Mouse (Mus musculus): ENCODE results near the gene B4galt5. TPM values are rescaled to one million over a fixed set of nuclear protein-coding genes. Genes with fewer than 3 reads are reported as not detected.

Gene B4galt5
- polyA plus RNA-seq, 1 experiment from 2014 or later, result 18.1 TPM

DNA sequence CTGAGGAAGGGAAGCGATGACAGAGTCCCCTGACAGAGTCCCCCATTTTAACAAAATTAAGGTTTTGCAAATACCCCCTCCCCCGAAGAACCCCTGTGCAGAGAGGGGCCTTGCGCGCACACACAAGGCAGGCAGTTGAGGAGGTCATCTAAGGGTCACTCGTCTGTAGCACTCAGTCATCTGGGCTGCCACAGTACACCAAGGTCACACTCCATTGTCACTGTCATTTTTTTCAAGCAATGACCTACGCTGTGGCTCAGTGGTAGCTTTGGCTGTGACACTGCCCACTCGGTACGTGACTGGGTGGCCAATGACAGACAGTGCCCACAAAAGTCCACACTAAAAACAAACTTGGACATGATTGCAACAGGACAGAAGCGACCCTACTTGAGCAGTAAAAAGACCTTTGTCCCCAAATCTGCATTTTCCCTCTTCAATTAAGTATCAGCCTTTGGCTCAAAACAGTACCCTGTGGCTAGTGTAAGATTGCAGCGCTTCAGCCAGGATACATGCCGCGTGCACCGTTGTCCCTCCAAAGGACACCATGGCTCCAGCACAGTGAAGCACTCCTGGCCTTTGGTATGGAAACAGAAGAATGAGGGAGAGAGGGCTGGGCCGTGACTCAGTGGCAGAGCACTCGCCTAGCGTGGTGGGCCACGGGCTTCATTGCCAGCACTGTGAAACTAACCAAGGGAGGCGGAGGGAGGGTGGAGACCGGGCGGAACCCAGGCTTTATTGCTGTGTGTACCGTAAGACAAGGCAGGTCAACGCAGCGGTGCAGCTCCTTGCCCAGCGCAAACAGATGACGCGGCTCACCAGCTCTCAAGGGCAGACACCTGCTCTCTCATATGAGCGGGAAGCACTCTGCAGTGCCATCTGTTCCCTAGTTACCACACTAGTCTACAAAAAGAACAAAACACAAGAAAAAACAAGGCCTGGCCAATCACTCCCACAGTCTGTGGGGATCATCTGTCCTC lies 50.0 kb downstream of the B4galt5 start:
- H3K36me3 ChIP-seq (ENCODE audit: control insufficient read depth, insufficient read depth, low read length), result peaks cover 10% of the 10 kb centered on the region; the same call in 1 of the 2 replicates
- ATAC-seq, result 0 out of 2 replicates have a peak, but pooled peaks have one; percentile 17
- no peaks in the 10 kb centered on the region for H3K9me3 ChIP-seq (replicated peaks; ENCODE audit: control insufficient read depth, low read length, poor library complexity, severe bottlenecking)
- H3K4me1 ChIP-seq (ENCODE audit: control insufficient read depth, insufficient read depth, low read length), result no peaks in the 10 kb centered on the region
- no peak overlapping the region for H3K27ac ChIP-seq (ENCODE audit: low read length)
- no peak overlapping the region for H3K4me3 ChIP-seq (ENCODE audit: low read depth, low read length)
- H3K9ac ChIP-seq (ENCODE audit: low read depth, low read length), result no peak overlapping the region
- H3K4me2 ChIP-seq (ENCODE audit: low read length), result no peak overlapping the region
- no peaks in the 10 kb centered on the region for H3K27me3 ChIP-seq (ENCODE audit: control insufficient read depth, insufficient read depth, low read depth, low read length)
- 77% methylated on average over 27 of the region's 27 CpGs for WGBS

DNA sequence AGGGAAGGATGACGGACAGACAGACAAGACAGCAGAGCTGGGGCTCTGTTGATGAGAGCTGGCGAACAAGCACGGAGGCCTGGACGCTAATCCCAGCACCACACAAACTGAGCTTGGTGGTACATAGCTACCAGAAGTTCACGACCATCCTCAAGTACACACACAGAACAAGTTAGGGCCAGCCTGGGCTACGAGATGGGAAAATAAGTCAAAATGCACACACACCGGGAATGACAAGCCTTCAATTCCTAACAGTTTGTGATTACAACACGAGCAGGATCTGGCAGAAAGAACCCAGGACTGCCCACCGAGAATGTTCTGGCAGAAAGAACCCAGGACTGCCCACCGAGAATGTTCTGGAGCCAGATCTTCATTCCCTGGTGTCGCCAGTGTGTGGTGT lies 51.0 kb downstream of the B4galt5 start:
- Histone ChIP-seq H3K9ac (ENCODE audit: low read depth, low read length) (no peak overlapping the region), H3K9me3 (replicated peaks; ENCODE audit: control insufficient read depth, low read length, poor library complexity, severe bottlenecking) (no peaks in the 10 kb centered on the region), H3K27me3 (ENCODE audit: control insufficient read depth, insufficient read depth, low read depth, low read length) (no peaks in the 10 kb centered on the region), H3K4me1 (ENCODE audit: control insufficient read depth, insufficient read depth, low read length) (no peaks in the 10 kb centered on the region), H3K36me3 (ENCODE audit: control insufficient read depth, insufficient read depth, low read length) (peaks cover 10% of the 10 kb centered on the region; the same call in 1 of the 2 replicates), H3K4me2 (ENCODE audit: low read length) (no peak overlapping the region), H3K4me3 (ENCODE audit: low read depth, low read length) (no peak overlapping the region), H3K27ac (ENCODE audit: low read length) (no peak overlapping the region)
- ATAC-seq, result no peak
- WGBS, result 91% methylated on average over 11 of the region's 11 CpGs

DNA sequence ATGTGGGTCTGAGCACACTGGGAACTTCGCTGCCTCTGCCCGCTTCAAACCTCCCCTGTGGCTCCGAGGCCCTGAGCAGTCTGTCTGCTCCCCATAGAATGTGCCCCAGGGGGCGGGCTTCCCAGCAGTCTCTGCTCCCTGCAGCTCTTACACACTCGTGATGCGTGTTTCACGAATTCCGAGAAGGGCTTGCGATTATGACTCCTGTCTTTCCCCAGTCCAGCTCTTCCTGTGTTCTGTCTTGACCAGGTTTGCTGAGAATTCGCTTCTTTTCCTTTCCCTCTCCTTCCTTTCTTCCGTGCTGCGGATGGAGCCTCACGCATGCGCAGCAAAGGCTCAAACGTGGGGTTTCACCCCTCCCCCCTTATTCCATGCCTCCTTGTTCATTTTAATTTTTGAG lies 54.1 kb downstream of the B4galt5 start:
- 58% methylated on average over 15 of the region's 15 CpGs for whole genome bisulfite sequencing
- peak overlapping the region; percentile 2; the same call in 1 of the 2 replicates for H3K4me3 ChIP-seq (ENCODE audit: low read depth, low read length)
- H3K4me2 ChIP-seq (ENCODE audit: low read length), result peak overlapping the region; percentile 8
- H3K9ac ChIP-seq (ENCODE audit: low read depth, low read length), result no peak overlapping the region; the same call in 1 of the 2 replicates
- H3K27ac ChIP-seq (ENCODE audit: low read length), result no peak overlapping the region
- H3K4me1 ChIP-seq (ENCODE audit: control insufficient read depth, insufficient read depth, low read length), result no peaks in the 10 kb centered on the region
- H3K27me3 ChIP-seq (ENCODE audit: control insufficient read depth, insufficient read depth, low read depth, low read length), result no peaks in the 10 kb centered on the region
- no peaks in the 10 kb centered on the region for H3K9me3 ChIP-seq (replicated peaks; ENCODE audit: control insufficient read depth, low read length, poor library complexity, severe bottlenecking)
- no peak for ATAC-seq
- H3K36me3 ChIP-seq (ENCODE audit: control insufficient read depth, insufficient read depth, low read length), result no peaks in the 10 kb centered on the region

DNA sequence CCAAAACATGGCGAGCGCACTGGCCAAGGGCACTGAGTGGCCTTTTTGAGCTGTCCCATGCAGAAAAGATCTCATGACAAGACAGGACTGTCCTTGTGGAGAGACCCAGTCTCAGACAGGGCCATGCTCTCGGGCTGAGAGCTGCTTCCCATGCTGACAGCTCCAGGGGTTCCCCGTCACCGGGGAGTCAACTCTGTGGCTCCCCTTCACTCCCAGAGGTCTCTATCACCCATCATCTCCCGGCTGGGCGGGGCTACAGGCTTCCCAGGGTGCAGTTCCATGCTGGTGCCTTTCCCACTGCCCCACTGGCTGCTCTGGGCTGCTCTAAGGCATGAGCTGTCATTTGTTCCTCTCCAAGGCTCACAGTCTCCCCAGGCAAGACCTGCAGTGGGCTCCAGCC lies 54.8 kb downstream of the B4galt5 start:
- Histone ChIP-seq H3K4me1 (ENCODE audit: control insufficient read depth, insufficient read depth, low read length) (no peaks in the 10 kb centered on the region), H3K4me2 (ENCODE audit: low read length) (peak overlapping the region; percentile 8), H3K36me3 (ENCODE audit: control insufficient read depth, insufficient read depth, low read length) (no peaks in the 10 kb centered on the region), H3K27ac (ENCODE audit: low read length) (no peak overlapping the region), H3K4me3 (ENCODE audit: low read depth, low read length) (no peak overlapping the region), H3K9ac (ENCODE audit: low read depth, low read length) (no peak overlapping the region), H3K9me3 (replicated peaks; ENCODE audit: control insufficient read depth, low read length, poor library complexity, severe bottlenecking) (no peaks in the 10 kb centered on the region), H3K27me3 (ENCODE audit: control insufficient read depth, insufficient read depth, low read depth, low read length) (no peaks in the 10 kb centered on the region)
- 85% methylated on average over 7 of the region's 7 CpGs for WGBS
- peak; percentile 39 for ATAC-seq

DNA sequence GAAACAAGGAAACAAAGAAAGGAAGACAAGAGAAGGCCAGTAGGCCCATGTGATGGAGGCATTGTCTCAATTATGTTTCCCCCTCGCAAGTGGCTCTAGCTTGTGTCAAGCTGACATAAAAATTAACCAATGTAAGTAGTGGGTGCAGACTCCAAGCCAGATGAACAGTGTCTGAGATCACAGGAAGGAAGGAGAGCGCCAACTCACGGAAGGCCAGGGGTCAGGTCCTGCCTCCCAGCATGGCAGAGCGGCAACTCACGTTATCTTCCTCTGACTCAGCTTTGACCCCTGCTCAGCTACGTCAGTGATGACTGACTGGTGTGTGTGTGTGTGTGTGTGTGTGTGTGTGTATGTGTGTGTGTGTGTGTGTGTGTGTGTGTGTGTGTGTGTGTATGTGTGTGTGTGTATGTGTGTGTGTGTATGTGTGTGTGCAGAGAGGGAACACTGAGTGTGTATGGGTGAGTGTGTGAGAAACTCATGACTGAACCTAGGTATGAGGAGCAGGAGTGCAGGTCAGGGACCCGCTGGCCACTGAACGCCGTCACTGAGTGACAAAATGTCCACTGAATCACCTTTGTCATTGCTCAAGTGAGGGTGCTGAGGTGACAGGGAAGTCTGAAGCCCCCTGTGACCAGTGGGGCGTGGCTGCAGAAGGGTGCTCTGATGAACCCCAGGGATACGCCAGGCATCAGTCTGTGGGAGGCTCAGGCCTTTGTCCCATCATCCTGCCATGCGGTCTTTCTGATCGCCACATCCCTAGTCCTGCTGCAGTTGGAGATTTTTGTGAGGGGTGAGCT lies 55.5 kb downstream of the B4galt5 start:
- Histone ChIP-seq H3K9me3 (replicated peaks; ENCODE audit: control insufficient read depth, low read length, poor library complexity, severe bottlenecking) (no peaks in the 10 kb centered on the region), H3K4me3 (ENCODE audit: low read depth, low read length) (no peak overlapping the region), H3K9ac (ENCODE audit: low read depth, low read length) (no peak overlapping the region), H3K27me3 (ENCODE audit: control insufficient read depth, insufficient read depth, low read depth, low read length) (no peaks in the 10 kb centered on the region), H3K27ac (ENCODE audit: low read length) (no peak overlapping the region), H3K4me2 (ENCODE audit: low read length) (no peak overlapping the region), H3K4me1 (ENCODE audit: control insufficient read depth, insufficient read depth, low read length) (no peaks in the 10 kb centered on the region), H3K36me3 (ENCODE audit: control insufficient read depth, insufficient read depth, low read length) (no peaks in the 10 kb centered on the region)
- ATAC-seq, result no peak
- 68% methylated on average over 13 of the region's 13 CpGs for WGBS

DNA sequence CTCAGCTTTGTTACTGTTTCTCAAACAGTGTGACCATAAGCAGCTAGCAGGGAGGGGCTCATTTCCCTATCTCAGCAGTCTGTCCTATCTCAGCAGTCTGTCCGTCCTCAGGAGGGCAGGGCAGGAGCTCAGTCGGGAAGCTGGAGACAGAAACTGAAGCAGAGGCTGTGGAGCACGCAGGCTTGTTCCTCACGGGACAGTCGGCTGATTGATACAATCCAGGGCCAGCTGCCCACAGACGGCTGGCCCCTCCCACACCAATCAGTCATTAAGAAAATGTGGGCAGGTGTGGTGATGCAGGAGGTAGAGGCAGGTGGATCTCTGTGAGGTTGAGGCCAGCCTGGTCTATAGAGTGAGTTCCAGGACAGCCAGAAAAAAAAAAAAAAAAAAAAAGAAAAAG lies 56.1 kb downstream of the B4galt5 start:
- H3K27me3 ChIP-seq (ENCODE audit: control insufficient read depth, insufficient read depth, low read depth, low read length), result no peaks in the 10 kb centered on the region
- no peak overlapping the region for H3K27ac ChIP-seq (ENCODE audit: low read length)
- no peaks in the 10 kb centered on the region for H3K4me1 ChIP-seq (ENCODE audit: control insufficient read depth, insufficient read depth, low read length)
- no peaks in the 10 kb centered on the region for H3K36me3 ChIP-seq (ENCODE audit: control insufficient read depth, insufficient read depth, low read length)
- H3K4me2 ChIP-seq (ENCODE audit: low read length), result no peak overlapping the region
- H3K9ac ChIP-seq (ENCODE audit: low read depth, low read length), result no peak overlapping the region
- no peaks in the 10 kb centered on the region for H3K9me3 ChIP-seq (replicated peaks; ENCODE audit: control insufficient read depth, low read length, poor library complexity, severe bottlenecking)
- no peak for ATAC-seq
- no peak overlapping the region for H3K4me3 ChIP-seq (ENCODE audit: low read depth, low read length)
- 23% methylated on average over 6 of the region's 6 CpGs for WGBS

DNA sequence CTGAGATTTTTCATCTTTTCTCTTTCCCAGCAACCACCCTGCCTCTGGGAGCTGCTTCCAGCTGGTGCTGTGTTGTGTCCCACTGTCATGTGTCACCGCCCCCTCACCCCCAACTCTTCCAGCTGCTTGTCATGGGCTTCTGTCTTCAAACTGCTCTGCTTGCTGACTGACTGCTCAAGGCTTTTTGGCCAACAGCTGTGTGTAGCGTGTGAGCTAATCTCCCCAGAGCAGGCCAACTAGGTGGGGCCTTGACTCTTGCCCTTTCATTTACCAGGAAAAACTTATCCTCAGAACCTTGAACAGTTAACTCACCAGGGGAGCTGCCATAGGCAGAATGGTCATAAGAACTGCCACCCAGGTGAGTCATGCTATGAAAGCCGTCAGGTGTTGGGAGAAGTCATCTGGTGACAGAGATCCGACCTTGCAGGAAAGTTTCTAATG lies 56.8 kb downstream of the B4galt5 start:
- H3K9me3 ChIP-seq (replicated peaks; ENCODE audit: control insufficient read depth, low read length, poor library complexity, severe bottlenecking), result no peaks in the 10 kb centered on the region
- H3K36me3 ChIP-seq (ENCODE audit: control insufficient read depth, insufficient read depth, low read length), result no peaks in the 10 kb centered on the region
- H3K9ac ChIP-seq (ENCODE audit: low read depth, low read length), result no peak overlapping the region
- 77% methylated on average over 4 of the region's 4 CpGs for WGBS
- H3K4me3 ChIP-seq (ENCODE audit: low read depth, low read length), result no peak overlapping the region
- ATAC-seq, result no peak
- H3K4me1 ChIP-seq (ENCODE audit: control insufficient read depth, insufficient read depth, low read length), result no peaks in the 10 kb centered on the region
- no peaks in the 10 kb centered on the region for H3K27me3 ChIP-seq (ENCODE audit: control insufficient read depth, insufficient read depth, low read depth, low read length)
- H3K4me2 ChIP-seq (ENCODE audit: low read length), result no peak overlapping the region
- no peak overlapping the region for H3K27ac ChIP-seq (ENCODE audit: low read length)

DNA sequence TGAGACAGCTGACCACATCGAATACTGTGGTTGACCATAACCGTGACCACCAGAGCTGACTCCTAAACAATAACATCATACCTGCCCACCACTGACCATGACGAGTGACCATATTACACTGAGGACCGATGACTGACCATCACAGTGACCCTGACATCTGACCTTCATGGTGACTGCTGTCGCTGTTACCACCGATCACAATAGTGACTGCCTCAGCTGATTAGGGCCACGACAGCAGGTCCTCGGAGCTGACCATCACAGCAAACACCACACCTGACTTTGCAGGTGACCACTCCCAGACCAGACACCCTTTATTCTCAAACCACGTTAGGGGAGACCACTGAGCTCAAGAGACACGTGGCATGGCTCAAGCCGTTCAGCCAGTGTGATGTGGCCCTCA lies 57.3 kb downstream of the B4galt5 start:
- no peaks in the 10 kb centered on the region for H3K4me1 ChIP-seq (ENCODE audit: control insufficient read depth, insufficient read depth, low read length)
- H3K4me3 ChIP-seq (ENCODE audit: low read depth, low read length), result no peak overlapping the region
- H3K36me3 ChIP-seq (ENCODE audit: control insufficient read depth, insufficient read depth, low read length), result no peaks in the 10 kb centered on the region
- H3K9me3 ChIP-seq (replicated peaks; ENCODE audit: control insufficient read depth, low read length, poor library complexity, severe bottlenecking), result no peaks in the 10 kb centered on the region
- no peak for ATAC-seq
- no peak overlapping the region for H3K9ac ChIP-seq (ENCODE audit: low read depth, low read length)
- H3K4me2 ChIP-seq (ENCODE audit: low read length), result no peak overlapping the region
- no peak overlapping the region for H3K27ac ChIP-seq (ENCODE audit: low read length)
- WGBS, result 93% methylated on average over 11 of the region's 11 CpGs
- no peaks in the 10 kb centered on the region for H3K27me3 ChIP-seq (ENCODE audit: control insufficient read depth, insufficient read depth, low read depth, low read length)

DNA sequence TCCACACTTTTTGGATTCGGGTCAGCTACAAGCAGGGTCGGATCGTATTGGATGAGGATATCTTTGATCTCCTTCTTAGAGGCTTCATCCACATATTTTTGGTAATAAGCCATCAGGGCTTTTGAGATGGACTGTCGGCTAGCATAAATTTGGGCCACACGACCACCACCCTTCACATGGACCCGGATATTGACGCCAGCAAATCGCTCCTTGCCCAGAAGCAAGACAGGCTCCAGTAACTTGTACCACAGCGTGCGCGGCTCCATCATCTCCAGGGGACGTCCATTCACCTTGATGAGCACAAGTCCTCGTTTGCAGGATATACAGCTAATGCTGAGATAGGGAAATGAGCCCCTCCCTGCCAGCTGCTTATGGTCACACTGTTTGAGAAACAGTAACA lies 67.5 kb downstream of the B4galt5 start:
- Histone ChIP-seq H3K4me2 (ENCODE audit: low read length) (no peak overlapping the region), H3K4me1 (ENCODE audit: control insufficient read depth, insufficient read depth, low read length) (no peaks in the 10 kb centered on the region; the same call in 1 of the 2 replicates), H3K27me3 (ENCODE audit: control insufficient read depth, insufficient read depth, low read depth, low read length) (no peaks in the 10 kb centered on the region), H3K4me3 (ENCODE audit: low read depth, low read length) (no peak overlapping the region), H3K9ac (ENCODE audit: low read depth, low read length) (no peak overlapping the region), H3K27ac (ENCODE audit: low read length) (no peak overlapping the region), H3K9me3 (replicated peaks; ENCODE audit: control insufficient read depth, low read length, poor library complexity, severe bottlenecking) (no peaks in the 10 kb centered on the region), H3K36me3 (ENCODE audit: control insufficient read depth, insufficient read depth, low read length) (no peaks in the 10 kb centered on the region)
- WGBS, result 92% methylated on average over 13 of the region's 13 CpGs
- no peak for ATAC-seq
